Mouse (Mus musculus): ENCODE measurements around the gene Arl8b. TPM values are rescaled to one million over a fixed set of nuclear protein-coding genes. Genes with fewer than 3 reads are reported as not detected.

Arl8b gene
- polyA plus RNA-seq, 1 experiment from 2014 or later: 34.5 TPM

DNA sequence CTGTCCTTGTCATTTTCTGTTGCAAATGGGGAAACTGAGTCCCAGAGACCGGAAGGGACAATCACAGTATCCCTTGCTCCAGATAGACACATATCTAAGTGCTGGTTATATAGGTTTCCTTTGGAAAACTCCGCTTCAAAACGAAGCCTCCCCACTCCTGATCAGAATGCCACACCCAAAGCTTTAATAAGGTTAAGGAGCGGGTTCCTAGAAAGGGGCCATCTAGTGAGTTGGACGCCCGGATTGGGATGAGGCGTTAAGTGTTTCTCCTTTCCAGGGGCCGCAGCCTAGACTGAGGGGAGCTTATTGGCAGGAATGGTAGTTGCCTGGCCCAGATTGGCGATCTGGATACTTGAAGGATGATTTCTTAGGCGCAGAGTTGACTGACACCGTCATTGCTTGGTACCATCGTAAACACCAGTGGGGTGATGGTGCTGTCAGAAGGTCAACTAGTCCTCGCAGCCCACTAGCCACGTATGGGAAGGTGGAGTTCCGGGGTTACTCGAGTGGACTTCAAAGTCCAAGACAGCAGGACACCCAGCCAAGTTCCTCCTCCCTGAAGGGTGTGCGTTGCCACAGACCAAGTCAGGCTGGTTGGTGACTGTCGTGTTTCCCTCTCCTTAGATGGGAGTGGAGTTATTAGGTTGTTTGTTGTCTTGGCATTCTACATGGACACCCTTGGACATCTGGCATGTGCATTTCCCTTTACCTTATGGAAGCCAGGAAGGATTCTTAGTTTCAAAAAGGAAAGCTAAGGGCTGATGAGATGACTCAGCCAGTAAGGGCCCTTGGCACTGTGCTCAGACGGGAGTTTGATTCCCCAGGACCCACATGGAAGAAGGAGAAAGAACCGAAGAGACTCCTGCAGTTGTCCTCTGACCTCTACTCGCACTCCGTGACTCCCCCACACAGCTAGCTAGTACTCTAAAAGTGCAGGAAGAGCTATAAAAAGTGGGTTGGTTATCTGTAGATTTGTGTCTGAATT is 46.8 kb downstream of the Arl8b start:
- peaks cover 58% of the 10 kb centered on the region for H3K4me1 ChIP-seq (ENCODE audit: insufficient read depth)
- WGBS (ENCODE audit: insufficient replicate concordance): 11% methylated on average over 22 of the region's 22 CpGs
- no peak for ATAC-seq

DNA sequence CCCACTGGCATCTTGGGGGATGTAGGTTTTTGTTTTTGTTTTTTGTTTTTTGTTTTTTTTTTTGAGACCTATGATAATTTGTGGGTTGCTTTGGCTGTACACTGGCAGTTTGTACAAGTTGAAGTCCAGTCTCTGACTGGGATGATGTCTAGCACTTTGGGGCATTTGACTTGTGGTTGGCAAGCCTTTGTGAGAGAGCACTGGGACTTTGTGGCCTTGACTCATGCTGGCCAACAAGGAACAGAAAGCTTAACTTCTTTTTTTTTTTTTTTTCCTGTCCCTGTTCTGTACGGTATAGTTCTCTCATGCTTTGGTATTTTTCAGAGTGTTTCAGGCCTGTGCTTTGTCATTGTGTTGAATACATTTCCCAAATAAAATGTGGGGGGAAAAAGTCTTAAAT is 49.3 kb downstream of the Arl8b start:
- DNase-seq: no peak
- H3K27me3 ChIP-seq (ENCODE audit: insufficient read depth, low read length): no peaks in the 10 kb centered on the region
- no peak for ATAC-seq
- H3K36me3 ChIP-seq (replicated peaks; ENCODE audit: insufficient read depth, low read length): peaks cover 3% of the 10 kb centered on the region; the same call in 1 of the 2 replicates
- no peak for TF ChIP-seq EP300 (IDR thresholded peaks at IDR 0.05; ENCODE audit: low read depth)
- no peak for TF ChIP-seq CTCF (IDR thresholded peaks at IDR 0.05; ENCODE audit: low read depth)
- no peak overlapping the region for H3K27ac ChIP-seq (ENCODE audit: low read depth)
- no peaks in the 10 kb centered on the region for H3K9me3 ChIP-seq (ENCODE audit: low read length)
- H3K4me1 ChIP-seq (ENCODE audit: insufficient read depth): peaks cover 77% of the 10 kb centered on the region
- no peak overlapping the region for H3K9ac ChIP-seq (replicated peaks)
- H3K4me3 ChIP-seq (ENCODE audit: low read depth, low read length): no peak overlapping the region
- peak overlapping the region; percentile 40; the same call in 1 of the 2 replicates for H3K4me2 ChIP-seq (ENCODE audit: low read depth, low read length)
- WGBS (ENCODE audit: insufficient replicate concordance): 33% methylated on average over 1 of the region's 1 CpGs

More for the DNA sequence above, 46.8 kb downstream of the Arl8b start:
- H3K27me3 ChIP-seq (ENCODE audit: insufficient read depth, low read length): no peaks in the 10 kb centered on the region
- H3K36me3 ChIP-seq (replicated peaks; ENCODE audit: insufficient read depth, low read length): peaks cover 3% of the 10 kb centered on the region; the same call in 1 of the 2 replicates
- no peaks in the 10 kb centered on the region for H3K9me3 ChIP-seq (ENCODE audit: low read length)
- peak overlapping the region; percentile 89 for H3K27ac ChIP-seq (ENCODE audit: low read depth)
- peak overlapping the region; percentile 95 for H3K9ac ChIP-seq (replicated peaks)
- peak overlapping the region; percentile 93 for H3K4me3 ChIP-seq (ENCODE audit: low read depth, low read length)
- peak; percentile 42 for DNase-seq
- peak overlapping the region; percentile 90 for H3K4me2 ChIP-seq (ENCODE audit: low read depth, low read length)
- TF ChIP-seq EP300 (IDR thresholded peaks at IDR 0.05; ENCODE audit: low read depth) (no peak), CTCF (IDR thresholded peaks at IDR 0.05; ENCODE audit: low read depth) (no peak)

DNA sequence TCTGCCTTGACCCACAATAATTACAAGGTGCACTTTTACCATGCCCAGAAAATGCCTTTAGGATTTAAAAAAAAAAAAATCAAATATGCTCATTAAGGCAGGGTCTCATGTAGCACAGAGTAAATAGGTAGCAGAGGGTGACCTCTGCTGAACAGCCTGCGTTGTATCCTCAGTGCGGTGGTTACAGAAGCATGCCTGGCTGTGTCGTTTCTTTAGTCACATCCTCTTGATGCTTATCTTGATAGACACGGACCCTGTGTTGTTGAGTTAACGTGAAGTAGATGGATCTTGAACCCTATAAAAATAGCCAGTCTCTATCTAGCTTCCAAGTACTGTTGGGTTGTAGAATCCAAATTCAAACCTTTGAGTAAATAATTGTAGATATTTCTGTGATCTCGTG is 50.1 kb downstream of the Arl8b start:
- H3K27me3 ChIP-seq (ENCODE audit: insufficient read depth, low read length): no peaks in the 10 kb centered on the region
- WGBS (ENCODE audit: insufficient replicate concordance): 27% methylated on average over 6 of the region's 6 CpGs
- H3K36me3 ChIP-seq (replicated peaks; ENCODE audit: insufficient read depth, low read length): peaks cover 9% of the 10 kb centered on the region
- 0 out of 2 replicates have a peak overlapping the region, but pooled peaks have one; percentile 46 for H3K27ac ChIP-seq (ENCODE audit: low read depth)
- ATAC-seq (no peak), DNase-seq (no peak)
- H3K9me3 ChIP-seq (ENCODE audit: low read length): no peaks in the 10 kb centered on the region
- TF ChIP-seq CTCF (IDR thresholded peaks at IDR 0.05; ENCODE audit: low read depth): no peak
- TF ChIP-seq EP300 (IDR thresholded peaks at IDR 0.05; ENCODE audit: low read depth): no peak
- H3K9ac ChIP-seq (replicated peaks): no peak overlapping the region
- H3K4me2 ChIP-seq (ENCODE audit: low read depth, low read length): no peak overlapping the region
- no peak overlapping the region for H3K4me3 ChIP-seq (ENCODE audit: low read depth, low read length)
- H3K4me1 ChIP-seq (ENCODE audit: insufficient read depth): peaks cover 74% of the 10 kb centered on the region

DNA sequence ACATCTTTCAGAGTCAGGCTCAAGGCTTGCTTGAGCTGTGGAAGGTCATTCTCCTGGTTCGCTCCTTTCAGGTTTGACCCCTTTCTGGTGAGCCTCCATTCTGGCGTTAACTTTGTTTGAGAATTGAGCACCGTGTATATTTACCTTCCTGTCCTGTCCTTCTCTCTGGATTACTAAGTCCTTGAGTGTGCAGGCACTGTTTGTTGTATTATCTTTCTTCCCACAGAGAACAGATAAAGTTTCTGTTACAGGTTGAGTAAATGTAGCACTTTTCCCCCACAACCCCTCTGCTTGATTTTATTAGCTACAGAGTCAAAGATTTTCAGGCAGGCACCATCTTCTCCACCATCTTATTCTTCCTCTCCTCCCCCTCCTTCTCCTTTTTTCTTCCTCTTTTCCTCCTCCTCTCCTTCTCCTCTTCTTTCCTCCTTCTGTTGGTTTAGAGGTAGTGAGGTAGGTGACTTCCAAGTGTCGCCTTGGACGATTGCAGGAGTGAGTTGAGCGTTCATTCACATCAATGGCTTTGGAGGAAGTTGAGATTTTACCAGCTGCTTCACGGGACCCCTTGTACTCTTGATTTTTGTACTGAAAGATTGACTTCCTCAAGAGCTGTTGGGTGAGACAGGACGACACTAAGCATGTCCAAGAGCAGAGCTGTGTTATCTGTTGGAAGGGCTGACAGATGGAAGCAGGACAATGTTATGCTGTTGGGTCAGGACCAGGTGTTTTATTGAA is 51.2 kb downstream of the Arl8b start:
- H3K27ac ChIP-seq (ENCODE audit: low read depth): peak overlapping the region; percentile 46
- H3K4me2 ChIP-seq (ENCODE audit: low read depth, low read length): peak overlapping the region; percentile 34
- no peak overlapping the region for H3K9ac ChIP-seq (replicated peaks)
- ATAC-seq: no peak
- peaks cover 10% of the 10 kb centered on the region for H3K36me3 ChIP-seq (replicated peaks; ENCODE audit: insufficient read depth, low read length)
- H3K9me3 ChIP-seq (ENCODE audit: low read length): no peaks in the 10 kb centered on the region
- H3K4me3 ChIP-seq (ENCODE audit: low read depth, low read length): no peak overlapping the region
- peaks cover 72% of the 10 kb centered on the region for H3K4me1 ChIP-seq (ENCODE audit: insufficient read depth)
- no peaks in the 10 kb centered on the region for H3K27me3 ChIP-seq (ENCODE audit: insufficient read depth, low read length)
- no peak for TF ChIP-seq EP300 (IDR thresholded peaks at IDR 0.05; ENCODE audit: low read depth)
- no peak for TF ChIP-seq CTCF (IDR thresholded peaks at IDR 0.05; ENCODE audit: low read depth)
- DNase-seq: no peak
- 34% methylated on average over 8 of the region's 8 CpGs for WGBS (ENCODE audit: insufficient replicate concordance)

DNA sequence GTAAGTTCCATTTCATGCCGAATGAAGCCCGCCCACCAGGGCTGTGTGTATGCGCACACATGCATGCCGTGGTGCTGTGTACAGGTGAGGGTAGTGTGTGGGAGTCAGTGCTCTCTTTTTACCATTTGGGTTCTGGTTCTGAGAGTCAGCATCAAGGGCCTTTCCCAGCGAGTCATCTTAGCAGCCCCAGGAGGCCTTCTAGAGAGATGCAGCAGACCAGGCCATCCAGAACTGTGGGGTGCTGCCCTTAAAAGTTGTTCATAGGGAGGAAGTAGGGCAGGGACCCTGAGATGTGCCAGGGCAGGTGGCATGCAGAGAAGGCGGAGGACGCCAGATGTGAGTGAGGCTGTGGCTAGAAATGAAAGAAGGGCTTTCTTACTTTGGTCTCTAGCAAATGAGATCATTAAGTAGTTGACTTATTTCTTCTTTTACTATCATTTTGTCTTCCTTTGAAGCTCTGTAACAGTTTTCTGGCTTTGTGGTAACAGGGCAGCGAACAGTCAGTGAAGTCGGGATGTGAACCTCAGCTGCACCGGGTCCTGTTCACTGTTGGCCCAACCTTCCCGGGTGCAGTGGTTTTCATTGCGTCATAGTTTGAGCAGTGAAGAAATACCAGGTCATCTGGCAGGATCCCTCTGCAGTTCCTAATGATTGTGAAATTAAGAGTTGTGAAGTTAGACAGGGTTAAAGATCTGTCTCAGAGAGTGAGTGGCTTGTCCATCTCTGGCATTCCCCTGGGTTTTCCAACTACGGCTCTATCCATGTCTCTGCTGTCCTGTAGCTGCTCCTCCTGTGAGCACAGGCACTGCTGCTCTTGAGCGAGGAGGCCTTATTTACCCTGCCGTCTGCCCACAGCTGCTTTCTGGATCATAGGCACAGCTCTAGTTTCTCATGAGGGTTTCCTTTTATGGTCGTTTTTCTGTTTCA is 53.1 kb downstream of the Arl8b start:
- Histone ChIP-seq H3K27ac (ENCODE audit: low read depth) (peak overlapping the region; percentile 67), H3K9me3 (ENCODE audit: low read length) (no peaks in the 10 kb centered on the region), H3K9ac (replicated peaks) (no peak overlapping the region), H3K4me2 (ENCODE audit: low read depth, low read length) (peak overlapping the region; percentile 63), H3K36me3 (replicated peaks; ENCODE audit: insufficient read depth, low read length) (peaks cover 19% of the 10 kb centered on the region), H3K27me3 (ENCODE audit: insufficient read depth, low read length) (no peaks in the 10 kb centered on the region), H3K4me3 (ENCODE audit: low read depth, low read length) (no peak overlapping the region), H3K4me1 (ENCODE audit: insufficient read depth) (peaks cover 57% of the 10 kb centered on the region)
- TF ChIP-seq CTCF (IDR thresholded peaks at IDR 0.05; ENCODE audit: low read depth) (no peak), EP300 (IDR thresholded peaks at IDR 0.05; ENCODE audit: low read depth) (peak; percentile 59; the same call in 1 of the 2 replicates)
- 48% methylated on average over 16 of the region's 16 CpGs for WGBS (ENCODE audit: insufficient replicate concordance)
- ATAC-seq (peak; percentile 95), DNase-seq (peak; percentile 71)

All from liver, postnatal 0 days (tissue).